Mouse (Mus musculus) small intestine, adult 2 months (tissue): ENCODE measurements around the gene Lrrc27. TPM values are rescaled to one million over a fixed set of nuclear protein-coding genes. Genes with fewer than 3 reads are reported as not detected.

Source experiments
- H3K27ac ChIP-seq: fragments of 200-500 bp; 2 replicates; pipeline ENCODE4 v1.5.1; 2012; ENCODE audit warnings: low read depth, low read length, control low read depth, inconsistent platforms; ENCODE audit not compliant: insufficient read depth
- H3K27me3 ChIP-seq: fragments of 200-500 bp; 2 replicates; pipeline ENCODE4 v1.6.1; 2012; ENCODE audit warnings: mild to moderate bottlenecking, moderate library complexity, low read length, inconsistent platforms; ENCODE audit not compliant: control insufficient read depth, insufficient read depth
- H3K36me3 ChIP-seq: fragments of 200-500 bp; 2 replicates; pipeline ENCODE4 v1.6.1; 2012; ENCODE audit warnings: mild to moderate bottlenecking, low read length, control low read depth, inconsistent platforms; ENCODE audit not compliant: control insufficient read depth, insufficient read depth
- H3K4me1 ChIP-seq: fragments of 200-500 bp; 2 replicates; pipeline ENCODE4 v1.6.1; 2012; ENCODE audit warnings: low read length, inconsistent platforms, mixed read lengths; ENCODE audit not compliant: control insufficient read depth, insufficient read depth, insufficient read length
- H3K4me3 ChIP-seq: fragments of 200-500 bp; 2 replicates; pipeline ENCODE4 v1.5.1; 2012; ENCODE audit warnings: low read depth, mild to moderate bottlenecking, control low read depth, inconsistent platforms, low read length, moderate library complexity
- CTCF ChIP-seq: fragments of 200-500 bp; IDR thresholded peaks from 2 replicates; pipeline ENCODE4 v1.5.1; 2012; ENCODE audit warnings: low read depth, mild to moderate bottlenecking, control low read depth, inconsistent platforms, low read length, moderate library complexity, mixed read lengths; ENCODE audit not compliant: insufficient replicate concordance, insufficient read length; ENCODE audit errors: extremely low read depth
- POLR2A ChIP-seq: fragments of 200-500 bp; IDR thresholded peaks from 2 replicates; pipeline ENCODE4 v1.6.1; 2012; ENCODE audit warnings: low read depth, mild to moderate bottlenecking, control low read depth, inconsistent platforms, low read length, moderate library complexity
- WGBS: fragments of 180-500 bp; shearing (Covaris S2); methylation state at CpG from one replicate; pipeline ENCODE4 v1.1.7; 2018; 5-methylcytosine and 5-hydroxymethylcytosine counted together
- polyA plus RNA-seq: library from polyadenylated mRNA; depleted of rRNA; stranded (reverse); fragments of >200 nt; gene quantifications from 2 replicates; pipeline ENCODE4 v1.2.3, GENCODE M21; 2012

Gene Lrrc27
- polyA plus RNA-seq, 1 experiment, result 1.3 TPM

- Histone ChIP-seq H3K27me3 (no peaks in the 10 kb centered on the region), H3K4me1 (peaks cover 6% of the 10 kb centered on the region; the same call in 1 of the 2 replicates), H3K4me3 (no peak overlapping the region), H3K36me3 (no peaks in the 10 kb centered on the region), H3K27ac (no peak overlapping the region)
- 84% methylated on average over 7 of the region's 7 CpGs for WGBS
- no peak for TF ChIP-seq CTCF
- TF ChIP-seq POLR2A, result no peak
Observed at GRCm38 (mm10) chr7:139226416-139226815, 13.6 kb downstream of the Lrrc27 start.

- Histone ChIP-seq H3K4me3 (no peak overlapping the region), H3K27me3 (no peaks in the 10 kb centered on the region), H3K4me1 (peaks cover 6% of the 10 kb centered on the region; the same call in 1 of the 2 replicates), H3K36me3 (no peaks in the 10 kb centered on the region), H3K27ac (no peak overlapping the region)
- TF ChIP-seq POLR2A, result no peak
- no peak for TF ChIP-seq CTCF
- WGBS, result 59% methylated on average over 6 of the region's 6 CpGs
Observed at GRCm38 (mm10) chr7:139228447-139229171, 15.8 kb downstream of the Lrrc27 start.

GRCm38 (mm10) chr7:139229837-139230236 lies 17.0 kb downstream of the Lrrc27 start:
- no peak overlapping the region for H3K27ac ChIP-seq
- H3K4me3 ChIP-seq, result no peak overlapping the region
- WGBS, result 70% methylated on average over 5 of the region's 5 CpGs
- peaks cover 5% of the 10 kb centered on the region for H3K4me1 ChIP-seq
- no peaks in the 10 kb centered on the region for H3K36me3 ChIP-seq
- H3K27me3 ChIP-seq, result no peaks in the 10 kb centered on the region
- TF ChIP-seq POLR2A (no peak), CTCF (no peak)

GRCm38 (mm10) chr7:139230241-139230640 lies 17.5 kb downstream of the Lrrc27 start:
- H3K36me3 ChIP-seq, result no peaks in the 10 kb centered on the region
- peaks cover 6% of the 10 kb centered on the region for H3K4me1 ChIP-seq
- no peak overlapping the region for H3K4me3 ChIP-seq
- no peak for TF ChIP-seq CTCF
- TF ChIP-seq POLR2A, result no peak
- 43% methylated on average over 12 of the region's 12 CpGs for WGBS
- no peaks in the 10 kb centered on the region for H3K27me3 ChIP-seq
- no peak overlapping the region for H3K27ac ChIP-seq

- Histone ChIP-seq H3K27ac (no peak overlapping the region), H3K4me3 (no peak overlapping the region), H3K36me3 (no peaks in the 10 kb centered on the region), H3K4me1 (peaks cover 15% of the 10 kb centered on the region), H3K27me3 (no peaks in the 10 kb centered on the region)
- 0% methylated on average over 7 of the region's 7 CpGs for whole genome bisulfite sequencing
- TF ChIP-seq POLR2A, result no peak
- TF ChIP-seq CTCF, result peak; percentile 92
Observed at GRCm38 (mm10) chr7:139233714-139234113, 20.9 kb downstream of the Lrrc27 start.

GRCm38 (mm10) chr7:139234426-139235188 lies 21.8 kb downstream of the Lrrc27 start:
- H3K36me3 ChIP-seq, result no peaks in the 10 kb centered on the region
- peaks cover 15% of the 10 kb centered on the region for H3K4me1 ChIP-seq
- WGBS, result 8% methylated on average over 18 of the region's 18 CpGs
- peak overlapping the region; percentile 36 for H3K4me3 ChIP-seq
- TF ChIP-seq POLR2A (no peak), CTCF (no peak)
- H3K27me3 ChIP-seq, result no peaks in the 10 kb centered on the region
- peak overlapping the region; percentile 84 for H3K27ac ChIP-seq
